Mouse (Mus musculus): ENCODE measurements around the gene Ndufs7. TPM values are rescaled to one million over a fixed set of nuclear protein-coding genes. Genes with fewer than 3 reads are reported as not detected.
"Not testable (repeated sequence)": the region's sequence is repeated elsewhere in the genome, so short reads cannot be mapped to it uniquely, and the experiment has no call there.

Gene Ndufs7
- 426 and 463 TPM in 2 replicates for total RNA-seq (2021)
- long read RNA-seq, experiment 1, transcript Ndufs7-201 (8 exons, 758 nt) = major isoform, 372 of 763 reads
- long read RNA-seq, experiment 1, partial matches to known transcripts = 365 of 763 reads
- long read RNA-seq, experiment 1, other reads (novel, unspliced or antisense) = 20 of 763 reads
- long read RNA-seq, experiment 2, transcript Ndufs7-201 (8 exons, 758 nt) = major isoform, 501 of 1,208 reads
- long read RNA-seq, experiment 2, transcript Ndufs7-206 (8 exons, 722 nt) = minor isoform, 5 of 1,208 reads
- long read RNA-seq, experiment 2, partial matches to known transcripts = 676 of 1,208 reads
- long read RNA-seq, experiment 2, other reads (novel, unspliced or antisense) = 26 of 1,208 reads

DNA sequence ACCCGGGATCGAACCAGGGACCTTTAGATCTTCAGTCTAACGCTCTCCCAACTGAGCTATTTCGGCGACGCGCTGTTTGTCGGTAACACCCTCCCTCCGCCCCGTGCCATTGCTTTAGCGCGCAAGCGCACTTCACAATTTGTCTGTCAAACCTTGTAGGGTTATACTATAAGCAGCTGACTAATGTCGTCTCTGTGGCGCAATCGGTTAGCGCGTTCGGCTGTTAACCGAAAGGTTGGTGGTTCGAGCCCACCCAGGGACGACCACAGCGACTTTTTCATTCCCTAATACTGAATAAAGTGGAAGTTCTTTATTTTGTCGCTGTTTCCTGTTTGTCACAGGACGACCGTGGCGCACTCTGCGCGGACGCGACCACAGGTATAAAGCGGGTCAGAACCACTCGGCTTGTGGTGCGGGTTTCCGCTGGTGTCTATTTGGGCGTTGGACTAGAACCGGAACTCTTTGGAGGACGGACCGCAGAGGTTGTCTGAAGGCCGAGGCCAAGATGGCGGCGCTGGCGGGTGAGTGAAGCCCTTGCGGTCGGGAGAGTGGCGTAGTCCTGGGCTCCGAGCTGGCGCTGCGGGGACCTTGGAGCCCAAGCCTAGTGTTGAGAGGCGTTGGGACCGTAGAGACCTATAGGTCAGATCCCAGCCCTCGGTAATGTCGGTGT lies at the start of gene Ndufs7:
Gene Ndufs7 (plus strand): TSS at position 151 of the 670 bp plus-strand sequence.
- peak; percentile 95 for DNase-seq

DNA sequence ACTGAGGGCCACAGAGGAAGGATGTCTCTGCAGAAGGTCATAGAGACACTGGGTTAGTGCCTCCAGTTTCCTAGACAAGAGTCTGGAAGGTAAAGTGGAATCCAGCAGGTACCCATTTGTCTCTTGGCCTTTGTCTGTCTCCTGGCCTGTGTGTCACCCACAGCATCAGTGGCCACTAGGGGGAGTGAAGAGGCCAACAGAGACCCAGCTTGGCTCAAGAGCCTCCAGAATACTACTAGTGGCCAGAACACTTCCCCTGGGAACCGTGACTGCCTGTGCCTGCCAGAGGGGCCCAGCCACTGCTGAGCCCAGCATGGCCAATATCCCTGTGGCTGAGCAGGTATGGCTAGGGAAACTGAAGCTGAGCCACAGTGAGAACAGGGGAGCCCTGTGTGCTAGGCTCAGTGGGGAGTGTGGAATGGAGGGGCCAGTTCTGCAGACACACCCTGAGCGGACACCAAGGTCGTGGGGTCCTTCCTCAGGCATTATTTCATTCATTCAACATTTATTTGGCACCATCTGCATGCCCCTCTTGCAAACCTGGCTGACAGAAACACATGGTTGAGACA lies 49.4 kb upstream of the Ndufs7 start:
- DNase-seq = peak; percentile 92

DNA sequence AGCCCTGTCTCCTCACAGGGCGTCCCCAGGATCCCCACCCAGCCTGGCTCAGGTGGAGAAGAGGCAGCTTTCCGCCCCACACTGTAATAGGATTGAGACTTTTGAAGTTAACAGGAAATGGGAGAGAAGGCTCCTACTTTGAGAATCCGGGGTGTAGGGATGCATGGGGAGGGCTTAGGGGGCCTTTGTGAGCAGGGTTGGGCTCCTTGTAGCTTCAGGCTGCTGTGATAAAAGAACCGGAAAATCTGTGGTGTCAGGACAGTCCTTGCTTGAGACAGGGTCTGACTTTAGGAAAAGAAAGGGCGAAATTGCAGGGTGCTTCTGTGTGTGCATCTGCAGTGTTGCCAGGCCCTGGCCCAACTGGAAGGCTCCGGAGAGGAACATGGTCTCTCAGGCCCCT lies 48.4 kb upstream of the Ndufs7 start:
- DNase-seq = no peak

DNA sequence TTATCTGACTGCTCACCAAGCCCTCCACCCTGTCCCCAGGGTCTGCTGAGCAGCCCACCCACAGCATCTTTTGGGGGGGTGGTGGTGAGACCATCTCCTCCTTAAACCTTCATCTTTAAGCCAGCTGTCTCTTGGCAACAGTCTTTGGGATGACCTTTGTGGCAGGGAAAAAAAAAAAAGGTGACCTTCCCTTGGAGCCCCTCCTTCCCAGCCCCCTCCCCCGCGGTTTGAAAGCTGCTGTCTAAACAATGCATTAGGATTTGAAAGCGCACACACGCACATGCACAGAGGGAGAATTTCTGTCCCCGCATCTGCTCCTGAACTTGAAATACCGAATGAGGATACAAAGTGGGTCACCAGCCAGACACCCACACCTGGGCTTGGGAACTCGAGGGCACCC lies 44.9 kb upstream of the Ndufs7 start:
- no peak for DNase-seq

DNA sequence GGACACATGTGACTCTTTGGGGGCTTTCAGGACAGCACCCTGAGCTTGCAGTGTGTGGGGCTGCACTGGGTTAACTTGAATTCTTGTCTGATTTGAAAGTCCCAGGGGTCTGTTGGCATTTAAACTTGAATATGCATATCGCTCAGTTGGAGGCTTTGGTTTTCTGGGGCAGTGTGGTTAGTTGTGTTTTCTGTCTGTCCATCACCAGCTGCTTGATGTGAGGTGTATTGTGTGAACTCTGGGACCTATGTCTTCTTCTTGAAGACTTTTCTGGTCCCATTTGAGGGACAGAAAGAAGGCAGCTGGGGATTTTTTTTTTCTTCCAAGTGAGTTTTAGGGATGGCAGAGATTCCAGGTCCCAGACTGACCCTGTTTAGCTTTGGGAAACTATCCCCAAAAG lies 41.7 kb upstream of the Ndufs7 start:
- DNase-seq = no peak

DNA sequence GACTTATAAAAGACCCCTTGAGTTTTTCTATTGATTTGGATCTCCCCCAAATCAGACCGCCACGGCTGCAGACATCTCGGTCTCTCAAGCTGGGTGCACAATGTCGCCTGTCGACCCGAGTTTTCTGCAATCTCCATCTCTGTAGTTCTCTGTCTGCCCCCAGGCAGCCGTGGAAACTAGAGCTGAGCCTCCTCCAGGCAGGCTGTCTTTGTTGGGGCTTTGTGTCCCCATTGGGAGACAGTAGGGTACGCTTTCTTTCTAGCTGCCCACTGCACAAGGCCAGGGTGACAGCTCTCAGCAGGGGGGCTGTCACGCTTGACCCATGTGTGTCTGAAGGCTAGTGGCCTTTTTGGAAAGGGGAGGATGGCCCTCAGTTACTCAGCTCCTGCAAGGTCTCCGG lies 41.2 kb upstream of the Ndufs7 start:
- no peak for DNase-seq

DNA sequence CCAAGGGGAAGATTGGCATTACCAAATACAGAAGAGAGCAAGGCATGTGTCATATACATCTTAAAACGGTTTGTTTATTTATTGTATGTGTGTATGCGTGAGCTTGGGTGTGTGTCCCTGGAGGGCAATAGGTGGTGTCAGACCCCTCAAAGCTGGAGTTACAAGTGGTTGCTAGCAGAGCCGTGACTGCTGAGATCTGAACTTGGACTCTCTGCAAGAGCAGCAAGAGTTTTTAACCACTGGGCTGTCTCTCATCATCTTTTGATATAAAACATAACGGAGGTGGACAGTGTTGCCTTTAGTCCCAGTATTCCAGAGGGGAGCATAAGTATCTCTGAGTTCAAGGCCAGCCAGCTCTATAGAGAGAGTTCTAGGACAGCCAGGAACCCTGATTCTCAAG lies 40.7 kb upstream of the Ndufs7 start:
- no peak for DNase-seq

DNA sequence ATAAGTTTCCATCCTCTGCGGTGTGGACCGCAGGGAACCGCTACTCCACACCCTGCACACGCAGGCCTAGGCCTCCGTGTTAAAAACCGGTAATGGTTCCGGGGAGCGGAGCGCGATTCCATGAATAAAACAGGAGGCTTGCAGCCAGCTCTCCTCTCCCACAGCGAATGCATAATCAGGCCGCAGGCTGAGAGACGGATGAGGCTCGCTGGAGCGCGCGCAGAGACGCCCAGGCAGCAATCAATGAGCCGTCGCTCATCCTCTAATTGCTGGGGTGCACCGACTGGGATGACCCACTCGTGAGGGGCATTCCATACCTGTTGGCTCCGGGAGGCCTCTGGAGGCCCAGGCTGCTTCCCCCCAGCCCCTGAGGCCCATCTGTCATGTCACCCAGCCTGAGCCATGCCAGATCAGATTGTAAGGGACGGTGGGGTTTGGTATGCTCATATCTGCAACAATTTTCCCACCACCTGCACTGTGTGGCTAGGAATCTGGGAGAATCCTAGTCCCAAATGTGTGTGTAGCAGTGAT lies 40.0 kb upstream of the Ndufs7 start:
- DNase-seq = no peak

DNA sequence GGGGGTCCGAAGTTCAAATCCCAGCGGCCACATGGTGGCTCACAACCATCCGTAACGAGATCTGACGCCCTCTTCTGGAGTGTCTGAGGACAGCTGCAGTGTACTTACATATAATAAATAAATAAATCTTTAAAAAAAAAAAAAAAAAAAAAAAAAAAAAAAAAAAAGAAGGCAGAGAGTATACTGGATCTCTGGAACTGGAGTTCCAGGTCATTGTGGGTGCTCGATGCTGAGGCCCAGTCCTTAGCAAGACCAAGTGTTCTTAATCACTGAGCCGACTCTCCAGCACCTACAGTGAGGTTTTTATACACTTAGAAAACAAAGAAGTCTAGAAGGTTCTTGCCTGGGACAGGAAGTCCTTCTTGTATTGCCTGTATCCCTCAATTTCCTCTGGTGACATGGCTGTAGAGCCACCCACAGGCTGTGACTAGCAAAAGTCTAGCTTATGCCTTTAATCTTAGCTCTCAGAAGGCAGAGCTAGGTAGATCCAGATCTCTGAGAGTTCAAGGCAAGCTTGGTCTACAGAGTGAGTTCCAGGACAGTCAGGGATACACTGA lies 37.3 kb upstream of the Ndufs7 start:
- DNase-seq = not testable (repeated sequence)

DNA sequence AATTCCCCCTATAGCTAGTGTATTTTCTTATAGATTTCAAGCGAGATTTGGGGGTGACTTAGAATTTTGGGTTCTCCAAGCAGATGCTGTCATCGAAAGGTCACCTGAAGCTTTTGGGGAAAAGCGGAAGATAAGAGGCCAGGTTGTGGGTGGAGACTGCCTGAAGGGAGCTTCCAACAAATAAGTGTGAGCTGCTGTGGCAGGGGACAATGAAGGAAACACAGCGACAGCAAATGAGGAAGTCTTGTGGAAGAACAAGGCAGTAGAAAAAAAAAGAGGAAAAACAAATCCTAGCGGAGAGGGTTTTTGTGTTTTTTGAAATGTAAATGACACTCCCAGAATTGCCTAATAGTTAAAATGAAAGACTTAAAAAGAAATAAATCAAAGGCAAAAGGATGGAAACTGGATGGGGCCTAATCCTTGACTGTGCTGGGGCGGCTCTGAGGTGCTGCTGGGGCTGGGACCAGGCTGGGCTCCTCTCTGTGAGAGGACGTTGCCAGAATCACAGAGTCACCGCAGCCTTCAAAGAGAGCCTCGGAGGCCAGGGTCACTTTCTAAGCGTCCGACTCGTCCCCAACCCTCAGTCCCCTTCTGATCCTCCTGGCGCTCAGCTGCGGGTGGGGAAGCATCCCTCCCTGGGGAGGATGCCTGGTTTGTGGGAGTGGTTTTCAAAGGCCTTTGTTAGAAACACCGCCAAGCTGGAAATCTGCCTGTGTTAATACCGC lies 33.7 kb upstream of the Ndufs7 start:
- DNase-seq = no peak

DNA sequence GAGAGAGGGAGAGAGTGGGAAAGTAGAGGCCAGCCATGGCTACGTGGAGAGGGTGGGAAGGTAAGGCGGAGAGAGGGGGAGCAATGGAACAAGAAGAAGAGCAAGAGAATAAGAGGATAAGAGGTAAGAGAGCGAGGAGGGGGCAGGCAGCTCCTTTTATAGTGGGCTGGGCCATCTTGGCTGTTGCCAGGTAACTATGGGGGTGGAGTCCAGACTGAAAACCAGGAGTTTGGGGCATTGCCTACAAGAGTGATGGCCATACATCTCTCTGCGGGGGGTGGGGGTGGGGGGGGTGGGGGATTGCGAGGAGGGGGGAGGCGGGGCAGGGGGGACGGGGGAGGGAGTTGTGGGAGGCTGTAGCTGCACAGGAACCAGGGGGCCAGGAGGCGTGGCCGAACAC lies 28.2 kb upstream of the Ndufs7 start:
- no peak for DNase-seq

DNA sequence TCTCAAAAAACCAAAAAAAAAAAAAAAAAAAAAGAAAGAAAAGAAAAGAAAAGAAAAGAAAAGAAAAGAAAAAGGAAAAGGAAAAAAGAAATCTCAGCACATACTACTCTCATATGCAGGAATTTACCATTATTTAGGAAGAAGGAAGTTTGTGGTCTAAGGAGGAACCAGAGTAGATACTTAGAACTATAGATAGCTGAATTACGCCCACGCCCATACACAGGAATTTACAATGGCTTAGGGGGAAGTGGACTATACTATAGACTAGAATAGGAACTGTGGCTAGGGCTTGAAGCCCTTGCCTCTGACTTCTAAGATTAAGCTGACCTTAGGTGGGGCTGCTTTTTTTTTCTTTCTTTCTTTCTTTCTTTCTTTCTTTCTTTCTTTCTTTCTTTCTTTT lies 25.8 kb upstream of the Ndufs7 start:
- DNase-seq = not testable (repeated sequence)

DNA sequence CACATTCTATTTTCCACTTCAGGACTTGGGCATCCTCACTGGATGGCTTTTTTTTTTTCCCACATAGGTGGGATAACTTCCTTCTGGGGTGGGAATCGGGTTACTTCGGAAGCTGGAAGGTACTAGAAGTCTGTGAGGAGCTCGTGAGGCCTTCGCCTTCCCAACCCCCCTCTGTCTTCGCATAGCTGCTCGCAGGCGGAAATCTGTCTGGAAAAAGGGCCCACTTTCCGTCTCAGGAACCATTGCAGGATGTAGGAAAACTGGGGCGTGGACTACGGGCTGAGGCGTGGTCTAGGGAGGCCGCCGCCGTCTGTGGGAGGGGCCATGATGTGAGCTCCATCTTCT lies 22.9 kb upstream of the Ndufs7 start:
- DNase-seq = no peak

DNA sequence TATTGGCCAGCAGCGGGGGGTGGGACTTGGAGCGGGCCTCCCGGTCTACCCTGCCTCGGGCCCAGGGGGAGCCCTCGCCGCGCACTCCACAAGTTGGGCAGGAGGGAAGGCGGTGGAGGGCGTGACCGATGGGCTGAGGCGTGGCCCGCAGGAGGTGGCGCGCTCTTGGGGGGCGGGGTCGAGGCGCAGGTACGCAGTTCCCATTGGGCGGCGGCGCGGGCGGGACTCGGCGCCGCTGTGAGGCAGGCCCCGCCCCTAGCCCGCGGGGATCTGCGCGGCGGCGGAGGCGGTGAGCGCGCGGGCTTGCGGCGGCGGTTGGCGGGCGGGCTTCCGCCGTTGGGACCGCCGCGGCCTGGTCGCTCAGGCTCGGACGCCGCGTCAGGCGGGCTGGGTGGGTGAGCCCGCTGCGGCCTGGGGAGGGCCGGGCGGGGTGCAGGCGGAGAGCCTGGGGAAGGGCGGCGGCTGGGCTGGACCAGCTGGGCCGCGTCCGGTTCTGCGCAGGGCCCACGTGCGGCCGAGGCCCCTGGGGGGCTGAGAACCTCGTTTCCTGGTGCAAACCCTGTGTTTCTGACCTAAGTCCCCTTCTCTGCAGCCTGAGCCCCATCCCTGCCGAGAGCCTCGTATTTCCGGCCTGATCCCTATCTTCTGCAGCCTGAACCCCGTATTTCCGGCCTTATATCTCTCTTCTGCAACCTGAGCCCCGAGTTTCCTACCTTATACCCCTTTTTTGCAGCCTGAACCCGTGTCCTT lies 22.3 kb upstream of the Ndufs7 start, which contains the start of gene Mum1:
Gene Mum1 (plus strand): TSS at position 19 of the 750 bp plus-strand sequence.
- DNase-seq = peak; percentile 100

DNA sequence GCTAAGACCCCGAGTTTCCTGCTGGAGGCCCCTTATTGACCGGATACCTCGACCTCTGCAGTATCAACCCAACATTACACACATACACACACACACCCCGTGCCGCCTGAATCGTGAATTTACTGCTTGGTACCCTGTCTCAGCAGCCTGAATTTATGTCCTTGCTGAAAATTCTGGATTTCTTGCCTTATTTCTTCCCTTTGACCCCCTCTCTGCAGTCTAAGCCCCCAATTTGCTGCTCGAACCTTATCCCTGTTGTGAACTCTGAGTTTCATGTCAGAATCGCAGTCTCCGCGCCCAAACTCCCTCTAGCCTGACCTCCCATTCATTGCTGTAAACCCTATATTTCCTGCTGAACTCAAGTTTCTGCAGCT lies 21.8 kb upstream of the Ndufs7 start:
- DNase-seq = no peak

DNA sequence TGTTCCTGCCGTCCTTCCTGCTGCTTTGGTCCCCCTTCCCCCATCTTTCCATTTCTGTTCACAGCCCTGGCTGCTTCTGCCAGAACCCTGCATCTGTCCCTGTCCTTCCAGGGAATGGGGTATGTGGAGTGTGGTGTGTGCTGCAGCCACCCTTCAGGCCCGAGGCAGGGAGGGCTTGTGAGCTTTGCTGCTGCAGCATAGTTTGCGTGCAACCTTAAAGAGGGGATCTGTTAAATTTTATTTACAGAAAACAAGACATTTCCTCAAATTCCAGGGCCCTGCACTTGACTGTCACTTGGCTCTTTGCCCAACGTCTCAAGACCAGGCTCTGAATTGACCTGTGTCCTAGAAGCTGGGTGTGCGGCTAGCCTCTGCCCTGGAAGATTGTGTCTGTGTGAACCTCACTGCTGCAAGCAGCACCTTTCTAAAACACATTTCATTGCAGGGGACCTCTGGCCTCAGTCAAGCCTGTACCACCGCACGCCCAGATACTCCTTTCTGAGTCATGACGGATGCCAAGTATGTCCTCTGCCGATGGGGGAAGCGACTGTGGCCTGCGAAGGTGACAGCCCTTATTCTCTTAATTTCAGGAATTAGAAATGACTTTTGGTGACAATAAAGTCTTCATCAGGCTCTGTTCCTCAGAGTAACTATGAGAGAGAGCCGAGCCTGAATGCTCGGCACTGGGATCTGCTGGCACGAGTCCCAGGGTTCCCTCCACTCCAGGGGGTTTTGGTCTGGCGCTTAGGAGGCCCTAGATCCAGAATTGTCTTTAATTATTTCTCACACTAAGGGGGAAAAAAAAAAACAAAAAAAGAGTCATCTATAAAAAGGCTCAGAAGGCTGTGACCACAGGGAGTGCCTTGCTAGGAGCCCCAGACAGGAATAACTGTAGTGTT lies 20.8 kb upstream of the Ndufs7 start:
- DNase-seq = peak; percentile 44

DNA sequence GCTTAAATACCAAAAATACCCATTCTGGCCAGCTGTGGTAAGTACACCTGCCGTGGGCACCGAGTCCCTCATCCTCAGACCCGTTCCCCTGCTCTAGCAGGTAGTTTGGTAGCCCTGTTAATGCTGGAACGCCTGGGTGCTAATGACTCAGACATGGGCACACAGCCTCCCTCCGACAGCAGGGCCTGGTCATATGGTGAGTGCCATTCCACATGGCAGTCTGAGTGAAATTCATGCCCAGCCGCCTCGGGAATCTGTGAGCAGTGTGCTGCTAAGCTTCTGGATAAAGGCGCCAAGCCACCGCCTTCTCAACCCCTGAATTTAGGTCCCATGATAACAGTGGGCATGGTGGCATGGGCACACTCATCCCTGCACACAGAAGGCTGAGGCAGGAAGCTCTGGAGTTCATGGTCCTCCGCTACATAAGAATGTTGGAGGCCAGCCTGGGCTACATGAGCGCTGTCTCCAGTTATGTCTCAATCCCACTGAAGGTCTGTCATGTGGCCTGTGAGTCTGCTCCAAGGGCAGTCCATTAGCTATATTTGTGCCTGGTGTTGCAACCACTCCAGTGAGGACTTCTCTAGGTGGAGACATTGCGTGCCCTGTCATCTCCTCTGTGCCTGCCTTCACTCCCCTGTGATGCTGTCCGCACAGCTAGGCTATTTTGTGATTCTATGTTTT lies 12.6 kb upstream of the Ndufs7 start:
- no peak for DNase-seq

DNA sequence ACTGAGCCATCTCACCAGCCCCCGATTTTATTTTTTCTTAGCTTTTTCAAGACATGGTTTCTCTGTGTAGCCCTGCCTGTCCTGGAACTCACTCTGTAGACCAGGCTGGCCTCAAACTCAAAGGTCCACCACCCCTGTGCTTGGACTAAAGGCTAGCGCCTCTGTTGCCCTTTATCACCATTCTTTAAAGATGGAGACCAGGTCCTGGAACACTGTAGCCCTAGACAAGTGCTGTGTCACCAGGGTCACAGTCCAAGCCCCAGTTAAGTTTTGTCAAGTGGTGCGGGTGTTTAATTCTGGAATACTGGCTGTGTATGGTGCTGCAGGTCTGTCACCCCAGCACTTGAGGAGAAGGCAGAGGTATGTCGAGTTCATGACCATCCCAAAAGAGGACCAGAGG lies 11.9 kb upstream of the Ndufs7 start:
- no peak for DNase-seq

DNA sequence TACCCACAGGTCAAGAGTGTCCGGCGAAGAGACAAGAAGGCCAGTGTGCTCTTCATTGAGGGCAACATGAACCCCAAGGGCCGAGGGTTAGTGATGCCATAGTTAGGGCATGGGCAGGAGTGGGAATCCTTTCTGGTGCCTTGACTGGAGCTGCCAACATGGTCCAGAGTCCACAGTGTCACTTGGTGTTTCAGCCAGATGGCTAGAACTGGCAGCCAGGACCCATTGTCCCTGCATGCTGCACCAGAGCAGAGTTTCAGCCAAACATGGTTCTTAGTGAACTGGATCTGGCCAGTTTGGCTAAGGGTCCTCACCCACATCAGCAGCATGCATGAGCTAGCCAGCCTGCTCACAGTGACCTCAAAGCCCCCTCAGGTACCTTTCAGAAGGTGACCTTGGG lies 10.6 kb upstream of the Ndufs7 start:
- DNase-seq = no peak

DNA sequence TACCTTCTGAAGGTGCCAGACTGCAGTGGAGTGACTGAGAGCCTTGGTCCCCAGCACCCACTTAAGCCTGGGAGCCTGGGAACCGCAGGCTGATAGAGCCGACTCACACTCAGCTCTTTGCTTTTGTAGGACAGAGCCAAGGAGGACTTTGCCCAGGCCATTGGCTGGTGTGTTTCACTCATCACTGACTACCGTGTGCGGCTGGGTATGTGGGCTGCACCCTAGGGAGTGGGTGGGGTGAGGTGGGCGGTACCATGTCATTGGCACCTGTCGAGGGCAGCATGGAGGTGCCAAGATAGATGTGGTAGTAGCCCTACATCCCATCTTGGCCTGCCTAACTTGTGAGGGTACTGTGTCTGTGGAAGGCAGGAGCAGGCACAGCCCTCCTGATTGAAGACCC lies 9.1 kb upstream of the Ndufs7 start:
- no peak for DNase-seq
